Mouse (Mus musculus) cerebral cortex, adult 2 months (tissue): Measurements from ENCODE around the gene Clpx.

Experiments used
- WGBS: fragments of 180-500 bp; shearing (Covaris S2); methylation state at CpG from one replicate; pipeline ENCODE4 v1.1.7; 2018; 5-methylcytosine and 5-hydroxymethylcytosine counted together

Clpx gene

GRCm38 (mm10) chr9:65346476-65347111 lies 52.5 kb downstream of the Clpx start:
- WGBS = under 1% methylated on average over 77 of the region's 77 CpGs

GRCm38 (mm10) chr9:65347112-65347850 lies 53.2 kb downstream of the Clpx start:
- 35% methylated on average over 8 of the region's 8 CpGs for WGBS

DNA sequence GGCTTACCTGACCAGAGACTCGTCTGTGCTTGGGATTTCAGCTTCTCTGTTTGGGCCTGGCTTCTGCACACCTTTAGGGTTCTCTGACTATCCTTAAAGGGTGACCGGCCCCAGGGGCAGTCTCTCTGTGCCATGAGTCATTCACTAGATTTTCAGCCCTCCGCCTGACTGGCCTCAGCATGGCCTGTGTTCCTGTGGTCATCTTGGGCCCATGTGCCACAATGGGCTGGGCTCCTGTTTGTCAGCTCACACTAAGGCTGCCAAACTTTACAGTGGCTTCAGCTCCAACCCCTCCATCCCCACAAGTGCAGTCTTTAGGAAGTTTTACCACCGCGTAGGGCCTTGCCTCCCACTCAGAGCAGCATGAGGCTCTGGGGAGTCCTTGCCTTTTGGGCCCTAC lies 59.2 kb downstream of the Clpx start:
- WGBS = 83% methylated on average over 5 of the region's 5 CpGs

GRCm38 (mm10) chr9:65356561-65356960 lies 62.5 kb downstream of the Clpx start:
- 88% methylated on average over 7 of the region's 7 CpGs for WGBS

DNA sequence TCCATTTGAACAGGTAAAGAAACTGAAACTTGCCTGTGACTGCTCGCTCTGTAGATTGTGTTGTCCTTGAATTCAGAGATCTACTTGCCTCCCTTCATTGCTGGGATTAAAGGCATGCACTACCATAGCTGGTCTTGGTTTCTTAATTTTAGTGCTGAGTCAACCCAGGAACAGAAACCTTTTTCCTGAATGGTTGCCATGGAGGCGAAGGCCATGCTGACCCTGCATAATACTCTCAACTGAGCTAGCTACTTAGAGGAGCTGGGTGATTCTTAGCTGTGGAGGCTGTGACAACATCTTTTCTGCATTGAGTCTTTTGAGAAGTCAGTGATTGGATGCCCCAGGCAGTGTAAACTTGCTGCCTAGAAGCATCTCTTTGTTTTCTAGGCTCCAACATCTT lies 62.9 kb downstream of the Clpx start:
- WGBS = 92% methylated on average over 2 of the region's 2 CpGs

DNA sequence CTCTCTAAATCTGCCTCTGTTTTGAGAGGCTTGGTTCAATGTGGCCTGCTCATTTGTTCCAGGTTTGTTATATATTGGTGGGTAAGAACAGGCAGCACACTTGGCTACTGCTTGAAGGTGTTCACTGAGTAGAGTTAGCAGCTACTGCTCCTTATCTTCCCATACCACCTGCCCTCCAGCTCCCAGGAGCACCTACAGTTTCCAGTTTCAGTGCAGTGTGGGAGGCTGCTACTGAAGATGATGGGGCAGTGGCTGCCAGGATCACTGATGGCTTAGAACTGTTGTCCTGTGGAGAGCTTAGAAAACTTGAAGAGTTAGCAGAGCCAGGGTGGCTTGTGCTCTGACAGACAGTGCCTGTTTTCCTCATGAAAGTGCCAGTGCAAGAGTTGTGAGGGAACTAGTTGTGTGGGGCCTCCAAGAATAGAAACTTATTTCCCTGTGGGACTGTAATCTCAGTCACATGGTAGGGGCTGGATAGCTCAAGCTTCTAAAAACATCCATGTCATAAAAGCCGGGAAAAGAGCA lies 65.0 kb downstream of the Clpx start:
- WGBS = 61% methylated on average over 1 of the region's 1 CpGs

DNA sequence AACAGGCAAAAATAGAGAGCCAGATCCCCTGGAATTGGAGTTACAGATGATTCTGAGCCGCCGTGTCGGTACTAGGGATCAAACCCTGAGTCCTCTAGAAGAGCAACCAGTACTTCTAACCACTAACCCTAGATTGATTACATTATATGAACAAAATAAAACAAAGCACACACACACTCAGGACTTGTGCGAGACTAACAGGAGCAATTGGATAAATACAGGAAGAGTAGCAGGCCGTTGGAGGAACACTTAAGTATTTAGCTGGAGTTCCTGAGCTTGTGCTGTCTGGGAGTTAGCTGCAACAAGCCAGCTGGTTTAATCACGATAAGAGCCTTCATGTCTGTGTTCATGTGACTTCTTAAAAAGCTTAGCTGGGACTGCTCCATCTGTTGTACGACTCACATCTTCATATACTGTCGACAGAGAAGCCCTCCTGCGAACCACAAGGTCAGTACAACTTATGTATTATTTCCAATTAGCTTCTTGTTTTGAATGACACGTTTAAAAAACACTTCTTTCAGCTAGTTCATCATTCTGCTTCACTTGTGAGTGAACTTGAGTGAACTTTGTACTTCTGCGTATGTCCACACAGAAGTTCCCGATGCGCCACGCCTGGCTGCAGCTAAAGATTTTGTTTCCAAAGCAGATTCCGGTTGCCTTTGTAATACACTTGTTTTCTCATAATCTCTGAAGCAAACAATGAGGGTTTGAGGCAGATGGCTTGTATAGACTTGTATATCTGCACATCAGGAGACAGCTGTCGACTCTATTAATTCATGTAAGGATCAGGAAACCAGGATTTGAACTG lies 66.8 kb downstream of the Clpx start, which contains the start of gene Ubap1l:
Ubap1l (plus strand) TSS at position 401 of the 808 bp plus-strand sequence.
- WGBS = 78% methylated on average over 16 of the region's 16 CpGs

DNA sequence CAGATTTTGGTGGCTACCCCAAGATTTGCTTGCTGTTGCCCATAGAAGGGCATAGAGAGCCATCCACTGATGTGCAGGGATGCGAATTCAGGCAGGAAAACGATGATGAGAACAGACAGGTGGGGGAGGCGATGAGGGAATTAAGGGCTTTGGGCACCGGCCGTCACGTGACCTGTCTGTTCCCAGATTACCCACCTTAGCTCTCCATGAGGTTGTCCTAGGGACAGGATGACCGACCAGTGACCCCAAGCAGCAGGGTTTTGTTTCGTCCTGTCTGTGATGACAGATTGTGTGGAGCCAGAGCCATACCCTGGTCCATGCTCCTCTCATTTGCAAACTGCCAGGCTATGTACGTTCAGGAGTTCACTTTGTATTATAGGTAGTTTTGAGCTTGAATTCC lies 69.6 kb downstream of the Clpx start:
- WGBS = 85% methylated on average over 9 of the region's 9 CpGs

- 79% methylated on average over 7 of the region's 7 CpGs for WGBS
Measured at GRCm38 (mm10) chr9:65365721-65366120, 71.7 kb downstream of the Clpx start.

GRCm38 (mm10) chr9:65371756-65372155 lies 77.7 kb downstream of the Clpx start:
- 89% methylated on average over 24 of the region's 24 CpGs for WGBS

DNA sequence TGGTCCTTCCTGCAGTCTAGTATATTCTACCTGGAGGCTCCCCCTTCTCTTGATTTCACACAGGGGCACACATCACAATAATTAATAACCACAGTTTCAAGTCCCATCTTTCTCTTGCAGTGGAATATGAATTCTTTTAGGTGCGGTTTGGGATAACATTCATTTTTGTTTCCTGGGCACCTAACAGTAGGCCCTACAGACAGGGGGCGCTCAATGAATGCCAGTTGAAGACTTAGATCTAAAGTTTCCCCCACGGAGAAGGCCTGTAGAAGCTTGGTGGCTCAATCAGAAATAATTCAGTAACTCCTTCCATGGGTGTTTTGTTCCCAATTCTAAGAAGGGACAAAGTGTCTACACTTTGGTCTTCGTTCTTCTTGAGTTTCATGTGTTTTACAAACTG lies 78.4 kb downstream of the Clpx start:
- WGBS = 69% methylated on average over 4 of the region's 4 CpGs

DNA sequence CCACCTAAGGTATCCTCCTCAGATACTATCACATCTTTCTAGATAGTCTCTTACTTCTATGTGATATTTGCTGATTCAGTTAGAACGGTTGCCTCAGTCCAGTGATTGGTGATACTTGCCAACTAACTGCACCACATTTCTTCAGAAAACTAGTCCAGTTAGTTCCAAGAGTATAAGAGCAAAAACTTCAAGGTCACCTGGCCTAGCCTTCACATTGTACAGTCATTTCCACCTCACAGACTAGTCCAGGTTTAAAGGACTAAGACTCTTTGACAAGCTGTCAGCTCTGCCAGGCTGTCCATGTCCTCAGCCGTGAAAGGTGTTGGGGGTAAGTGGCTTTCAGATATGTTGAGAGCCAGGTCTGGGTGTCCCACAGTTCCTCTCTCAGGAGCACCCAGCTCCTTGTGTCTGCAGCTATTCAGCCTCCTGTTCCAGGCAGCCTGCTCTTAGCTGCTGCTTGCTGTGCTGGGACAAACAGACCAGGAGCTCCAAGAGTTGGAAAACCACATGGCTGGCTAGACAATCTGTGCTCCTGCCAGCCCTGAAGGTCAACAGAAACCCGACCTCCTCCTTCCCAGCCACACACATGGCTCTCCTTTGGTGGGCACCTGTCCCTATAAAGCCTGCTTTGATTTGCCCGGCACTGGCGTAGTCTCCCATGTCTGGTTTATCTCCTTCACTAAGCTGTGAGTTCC lies 80.6 kb downstream of the Clpx start:
- 90% methylated on average over 5 of the region's 5 CpGs for WGBS

GRCm38 (mm10) chr9:65375163-65375934 lies 81.3 kb downstream of the Clpx start:
- 40% methylated on average over 9 of the region's 9 CpGs for WGBS
